Mouse (Mus musculus): ENCODE data around the gene Gpatch11. TPM values are rescaled to one million over a fixed set of nuclear protein-coding genes. Genes with fewer than 3 reads are reported as not detected.
"Not testable (repeated sequence)": the region's sequence is repeated elsewhere in the genome, so short reads cannot be mapped to it uniquely, and the experiment has no call there.

Gpatch11 gene
- 10 to 100 TPM; 33.3 to 33.7 TPM for total RNA-seq (2021)

DNA sequence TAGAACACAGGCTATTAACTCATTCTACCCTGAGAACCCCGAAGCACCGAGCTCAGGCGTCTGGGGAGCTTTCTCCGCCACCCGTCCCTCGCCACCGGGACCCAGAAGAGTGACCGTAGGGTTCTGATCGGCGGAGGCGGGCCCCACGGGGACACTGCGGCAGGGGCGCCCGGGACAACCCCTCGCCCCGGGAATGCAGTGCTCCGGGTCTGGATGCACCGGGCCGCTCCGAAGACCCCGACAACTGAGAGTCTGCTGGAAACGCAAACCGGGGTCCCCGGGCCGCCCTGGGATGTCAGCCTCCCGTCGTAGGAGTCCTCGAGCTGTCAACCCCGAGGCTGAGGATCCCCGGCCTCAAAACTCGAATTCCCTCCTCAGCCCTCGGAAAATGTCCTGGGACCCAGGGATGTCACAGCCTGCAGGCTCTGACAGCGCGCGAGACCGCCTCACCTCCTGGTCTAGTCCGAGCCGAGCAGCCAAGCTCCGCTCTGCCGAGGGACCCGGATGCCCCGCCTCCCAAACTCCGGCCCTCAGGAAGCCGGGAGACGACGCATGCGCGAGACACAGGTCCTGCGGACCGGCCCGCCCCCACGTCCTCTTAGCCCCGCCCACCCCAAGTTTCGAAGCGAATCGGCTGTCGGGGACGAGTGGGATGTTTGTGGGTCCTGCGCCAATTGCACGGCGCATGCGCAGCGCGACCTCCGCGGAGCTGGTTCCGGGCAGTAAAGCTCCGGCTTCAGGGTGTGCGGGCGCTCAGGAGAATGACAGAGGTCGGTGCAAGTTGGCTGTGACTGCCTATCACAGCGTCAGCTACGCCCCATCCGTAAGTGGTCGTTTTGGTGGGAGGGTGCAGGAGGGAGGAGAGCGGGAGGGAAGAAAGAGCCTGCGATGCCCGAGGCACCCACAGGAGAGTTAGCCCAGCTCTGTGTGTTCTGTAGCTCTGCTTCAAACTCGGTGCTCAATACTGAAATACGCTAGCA lies at the start of gene Gpatch11, which contains the start of gene Heatr5b:
TSS of gene Gpatch11 (plus strand) at position 712 of the 980 bp plus-strand sequence.
TSS of gene Heatr5b (minus strand) at position 509 of the 980 bp plus-strand sequence.
- intact Hi-C loops (cut with DNase I), result loop anchor here (5.0 kb wide), 2 partner anchors 82 to 102 kb away; partner anchors contain the start of genes Cebpz, Cebpzos and Ndufaf7
- DNase-seq (ENCODE audit: extremely low spot score in 1 of 2, low spot score in 2 of 2), result peak; percentile 97 to 99

DNA sequence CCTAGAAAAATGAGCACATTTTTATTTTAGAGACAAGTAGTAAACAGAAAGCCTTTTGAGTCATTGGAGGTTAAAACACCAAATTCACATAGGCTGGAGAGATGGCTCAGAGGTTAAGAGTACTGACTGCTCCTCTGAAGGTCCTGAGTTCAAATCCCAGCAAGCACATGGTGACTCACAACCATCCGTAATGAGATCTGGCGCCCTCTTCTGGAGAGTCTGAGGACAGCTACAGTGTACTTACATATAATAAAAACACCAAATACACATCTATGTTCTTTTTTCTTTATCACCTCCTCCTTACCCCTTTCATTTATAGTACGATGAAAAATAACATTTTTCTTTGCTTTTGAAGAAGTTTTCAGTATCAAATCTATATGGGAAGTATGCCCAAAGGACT lies 47.1 kb upstream of the Gpatch11 start:
- DNase-seq (ENCODE audit: extremely low spot score in 1 of 2, low spot score in 2 of 2); intact Hi-C loops (cut with DNase I): not testable (repeated sequence)

DNA sequence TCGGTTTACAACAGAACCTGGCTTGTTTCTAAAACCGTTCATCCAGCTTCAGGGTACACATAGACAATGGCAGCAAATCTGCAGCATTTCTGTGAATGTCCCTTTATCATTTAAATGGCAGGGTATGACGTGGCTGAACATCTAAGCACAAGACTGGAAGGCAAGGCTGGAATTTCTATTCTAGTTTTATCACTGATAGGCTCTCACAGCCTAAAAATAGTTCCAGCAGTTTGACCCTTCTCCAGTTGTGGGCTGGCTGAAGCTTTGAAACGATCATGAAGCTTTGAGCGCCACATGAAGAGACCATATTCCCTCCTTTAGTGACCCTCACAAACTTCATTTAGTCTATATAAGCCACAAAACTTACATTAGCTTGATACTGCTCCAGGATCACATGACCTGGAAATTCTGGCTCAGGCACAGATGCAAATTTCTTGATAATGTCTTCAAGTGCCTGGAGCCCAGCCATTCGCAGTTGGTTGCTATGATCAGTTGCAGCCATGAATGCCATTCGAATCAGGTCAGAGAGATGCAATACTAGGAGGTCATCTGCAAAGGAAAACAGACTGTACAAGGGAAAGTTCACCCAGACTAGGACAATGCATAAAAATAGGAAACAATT lies 44.2 kb upstream of the Gpatch11 start:
- intact Hi-C loops (cut with DNase I), result no loop called here

DNA sequence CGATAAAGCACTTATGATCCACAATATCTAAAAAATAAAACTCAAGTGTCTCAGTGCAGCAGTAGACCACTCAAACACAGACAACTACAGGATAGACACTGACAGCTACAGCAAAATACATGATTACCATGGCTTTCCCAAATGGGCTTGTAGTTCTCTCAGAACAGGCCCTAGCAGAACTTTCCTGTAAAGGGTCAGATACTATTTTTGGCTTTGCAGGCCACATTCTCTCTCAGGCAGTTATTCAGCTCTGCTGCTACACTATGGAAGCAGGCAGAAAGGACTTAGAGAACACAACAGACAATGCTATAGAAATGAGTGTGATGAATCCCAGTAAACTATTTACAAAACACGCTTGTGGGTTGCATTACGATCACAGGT lies 43.7 kb upstream of the Gpatch11 start:
- DNase-seq (ENCODE audit: extremely low spot score in 1 of 2, low spot score in 2 of 2), result no peak
- intact Hi-C loops (cut with DNase I), result no loop called here

More for the DNA sequence above, 44.2 kb upstream of the Gpatch11 start:
- DNase-seq (ENCODE audit: extremely low spot score in 1 of 2, low spot score in 2 of 2), result no peak

DNA sequence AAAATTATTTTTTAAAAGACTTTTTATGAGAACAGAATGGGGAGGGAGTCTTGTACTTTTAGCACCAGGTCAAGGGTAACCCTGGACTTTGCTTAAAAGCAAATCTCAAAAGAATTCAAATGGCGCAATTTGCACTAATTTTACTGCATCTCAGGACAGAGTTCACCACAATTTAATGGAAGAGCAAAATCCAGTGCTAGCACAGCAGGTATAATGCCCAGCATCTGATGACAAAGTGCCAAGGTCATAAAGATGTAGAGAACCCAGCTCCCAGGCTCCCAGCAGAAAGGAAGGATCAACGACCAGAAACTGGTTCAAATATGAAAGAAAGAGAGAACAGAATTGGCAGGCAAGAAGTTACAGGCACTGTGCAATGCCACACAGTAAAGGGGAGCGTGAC lies 43.2 kb upstream of the Gpatch11 start:
- no peak for DNase-seq (ENCODE audit: extremely low spot score in 1 of 2, low spot score in 2 of 2)
- intact Hi-C loops (cut with DNase I), result no loop called here

DNA sequence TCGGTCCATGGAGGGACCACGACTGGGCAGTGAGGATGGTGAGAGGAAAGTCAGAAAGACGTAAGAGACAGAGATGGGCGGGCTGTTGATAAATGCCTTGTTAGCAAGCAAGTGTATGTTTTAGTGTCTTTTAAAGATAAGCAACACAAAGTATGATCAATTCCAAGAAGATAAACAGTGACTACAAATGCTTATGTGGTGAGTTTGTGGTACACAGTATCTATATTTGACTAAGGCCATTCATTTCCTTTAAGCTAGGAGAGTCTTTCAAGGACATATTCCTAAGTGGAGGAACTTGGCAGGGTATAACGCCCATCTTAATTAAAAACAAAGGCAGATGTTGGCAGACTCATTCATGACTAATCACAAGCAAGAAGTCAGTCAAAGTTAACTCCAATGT lies 41.0 kb upstream of the Gpatch11 start:
- intact Hi-C loops (cut with DNase I), result no loop called here
- no peak for DNase-seq (ENCODE audit: extremely low spot score in 1 of 2, low spot score in 2 of 2)

DNA sequence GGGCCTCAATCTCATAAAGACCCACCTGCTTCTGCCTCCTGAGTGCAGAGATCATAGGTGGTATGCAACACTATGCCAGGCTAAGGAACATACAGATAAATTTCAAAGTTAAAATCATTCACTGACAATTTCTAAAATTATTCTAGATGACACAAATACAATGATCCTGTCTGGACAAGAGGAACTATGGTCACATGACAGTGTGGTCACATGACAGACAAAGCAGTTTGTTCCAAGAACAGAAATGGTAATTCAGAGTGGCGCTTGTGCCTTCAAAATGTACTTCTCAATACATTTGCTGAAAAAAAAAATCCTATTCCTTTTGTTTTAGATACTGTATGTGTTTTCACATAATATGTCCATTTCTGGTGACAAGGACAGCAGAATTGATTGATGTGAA lies 38.1 kb upstream of the Gpatch11 start:
- intact Hi-C loops (cut with DNase I), result no loop called here
- no peak for DNase-seq (ENCODE audit: extremely low spot score in 1 of 2, low spot score in 2 of 2)

DNA sequence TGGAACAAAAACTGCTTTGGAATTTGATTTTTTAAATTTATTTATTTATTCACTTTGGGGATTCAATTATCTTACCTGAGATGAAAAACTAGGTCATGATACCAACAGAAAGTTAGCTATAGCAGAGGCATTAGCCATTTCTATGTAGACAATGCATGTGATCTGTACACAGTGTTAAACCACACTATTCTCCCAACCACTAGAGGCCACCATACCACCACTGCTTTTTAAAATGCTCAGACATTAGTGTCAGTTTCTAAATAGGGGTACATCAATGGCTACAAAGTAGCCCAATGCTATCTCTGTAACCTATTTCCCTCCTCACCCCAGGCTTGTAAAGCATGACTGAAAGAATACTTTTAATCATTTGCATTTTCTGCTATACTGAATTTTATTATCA lies 26.3 kb upstream of the Gpatch11 start:
- intact Hi-C loops (cut with DNase I), result loop anchor here (5.0 kb wide), 1 partner anchor 47 kb away; no protein-coding TSS in a partner anchor
- DNase-seq (ENCODE audit: extremely low spot score in 1 of 2, low spot score in 2 of 2), result no peak

DNA sequence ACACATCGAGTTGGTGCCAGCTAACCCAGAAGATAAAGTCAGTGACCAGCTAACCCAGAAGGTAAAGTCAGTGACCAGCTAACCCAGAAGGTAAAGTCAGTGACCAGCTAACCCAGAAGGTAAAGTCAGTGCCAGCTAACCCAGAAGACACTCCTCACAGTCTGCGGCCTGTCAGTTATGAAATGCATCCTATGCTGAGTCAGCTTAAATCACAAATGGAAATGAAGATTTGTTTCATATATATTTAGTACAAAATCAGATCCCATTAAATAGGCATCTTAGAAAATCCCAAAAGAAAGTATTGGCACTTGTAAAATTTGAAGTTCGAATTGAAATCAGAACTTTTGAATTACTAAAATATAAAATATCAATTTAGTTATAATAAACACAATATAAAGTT lies 25.8 kb upstream of the Gpatch11 start:
- no peak for DNase-seq (ENCODE audit: extremely low spot score in 1 of 2, low spot score in 2 of 2)
- intact Hi-C loops (cut with DNase I), result loop anchor here (5.0 kb wide), 1 partner anchor 47 kb away; no protein-coding TSS in a partner anchor

DNA sequence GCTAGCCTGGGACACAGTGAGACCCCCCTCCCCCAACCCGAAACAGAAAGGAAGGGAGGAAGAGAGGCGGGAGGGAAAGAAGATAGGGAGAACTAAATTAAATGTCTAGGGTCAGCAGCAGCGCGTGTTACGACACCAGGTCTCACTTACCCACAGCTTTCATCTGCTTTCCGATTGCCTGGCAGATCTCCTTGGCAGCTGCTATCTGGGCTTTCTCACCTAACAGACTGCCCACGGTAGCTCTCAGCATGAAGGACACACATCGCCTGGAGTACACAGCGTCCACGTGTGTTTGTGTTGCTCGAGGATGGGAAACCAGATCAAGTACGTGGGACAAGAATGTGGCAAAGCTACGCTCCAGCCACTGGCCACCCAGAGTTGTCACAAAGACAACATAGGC lies 11.0 kb upstream of the Gpatch11 start:
- DNase-seq (ENCODE audit: extremely low spot score in 1 of 2, low spot score in 2 of 2), result no peak
- intact Hi-C loops (cut with DNase I), result no loop called here

DNA sequence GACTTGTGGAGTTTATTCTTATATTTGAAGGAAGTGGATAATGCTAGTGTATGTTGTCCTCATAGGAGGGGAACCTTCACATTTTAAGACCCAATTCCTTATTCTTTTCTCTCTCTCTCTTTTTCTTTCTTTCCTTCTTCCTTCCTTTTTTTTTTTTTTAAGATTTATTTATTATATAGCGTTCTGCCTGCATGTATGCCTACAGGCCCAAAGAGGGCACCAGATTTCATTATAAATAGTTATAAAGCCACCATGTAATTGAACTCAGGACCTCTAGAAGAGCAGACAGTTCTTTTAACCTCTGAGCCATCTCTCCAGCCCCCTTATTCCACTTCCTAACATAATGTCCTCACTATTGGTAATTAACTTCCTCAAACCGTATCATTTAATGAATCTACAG lies 689 bp downstream of the Gpatch11 start:
- intact Hi-C loops (cut with DNase I), result loop anchor here (5.0 kb wide), 1 partner anchor 81 kb away; the partner anchor contains the start of gene Cebpzos

DNA sequence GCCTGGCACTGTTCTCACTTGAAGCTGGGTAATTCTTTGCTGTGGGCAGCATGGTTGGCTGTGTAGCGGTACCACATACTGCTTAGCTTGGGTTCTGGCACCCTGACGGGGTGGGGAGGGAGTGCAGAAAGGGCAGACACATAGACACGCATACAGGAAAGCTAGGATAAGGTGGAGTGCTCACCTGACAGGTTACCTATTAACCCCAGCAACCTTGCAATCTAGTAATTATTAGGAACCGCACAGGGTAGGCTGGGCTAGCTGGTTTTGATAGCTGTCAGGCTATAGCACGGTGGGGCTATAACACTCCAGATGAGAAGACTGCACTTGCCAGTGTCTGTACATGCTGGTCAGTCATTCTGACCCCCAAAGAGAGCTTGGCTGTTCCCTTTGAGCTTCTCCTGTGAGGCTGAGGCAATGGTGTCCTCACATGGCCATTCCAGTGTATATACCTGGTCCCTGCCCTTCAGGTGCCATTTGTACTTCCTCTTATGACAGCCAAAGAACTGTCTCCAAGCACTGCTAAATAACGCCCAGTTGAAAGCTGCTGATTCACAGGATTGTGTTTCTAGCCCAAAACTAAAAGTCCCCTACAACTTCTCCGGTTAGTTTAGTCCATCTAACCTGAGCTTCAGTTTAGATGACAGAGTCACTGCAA lies 7.0 kb downstream of the Gpatch11 start:
- intact Hi-C loops (cut with DNase I), result loop anchor here (5.0 kb wide), 1 partner anchor 40 kb away; no protein-coding TSS in a partner anchor
- no peak for DNase-seq (ENCODE audit: extremely low spot score in 1 of 2, low spot score in 2 of 2)

More for the DNA sequence above, 689 bp downstream of the Gpatch11 start:
- no peak for DNase-seq (ENCODE audit: extremely low spot score in 1 of 2, low spot score in 2 of 2)

DNA sequence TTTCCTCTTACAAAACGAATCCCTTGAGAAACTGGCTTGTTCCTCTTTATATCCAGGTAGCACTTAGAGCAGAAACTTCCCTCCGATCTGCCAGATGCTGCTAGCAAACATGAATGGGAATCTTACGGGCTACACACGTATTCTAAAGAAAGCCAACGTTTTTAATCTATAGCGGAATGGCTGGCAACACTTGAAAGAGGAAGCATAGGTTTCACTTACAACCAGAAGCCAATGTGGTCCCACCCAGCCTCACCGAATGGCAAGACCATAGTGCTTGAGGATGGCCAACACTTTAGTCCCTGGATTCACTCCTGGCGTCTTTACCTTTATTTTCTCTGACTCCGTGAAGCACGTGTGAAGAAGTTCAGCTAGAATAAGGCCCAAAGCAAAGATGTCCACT lies 20.9 kb downstream of the Gpatch11 start:
- no peak for DNase-seq (ENCODE audit: extremely low spot score in 1 of 2, low spot score in 2 of 2)
- intact Hi-C loops (cut with DNase I), result no loop called here

DNA sequence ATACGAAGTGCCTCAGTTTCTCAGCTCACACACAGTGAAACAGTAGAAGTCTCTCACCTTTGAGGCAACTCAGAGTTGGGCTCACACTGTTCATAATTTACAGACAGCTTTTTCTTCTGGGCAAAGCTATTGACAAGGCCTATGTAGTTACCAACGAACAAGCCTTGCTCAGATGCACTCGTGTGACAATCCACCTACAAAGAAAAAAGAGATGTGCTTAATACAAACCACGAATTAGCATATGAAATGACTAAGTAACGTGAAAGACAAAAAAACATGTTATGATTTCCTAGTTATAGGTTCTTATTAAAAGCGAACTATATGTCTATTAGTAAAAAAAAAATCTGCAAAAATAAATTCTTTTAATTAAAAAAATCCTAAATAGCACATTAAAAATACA lies 38.5 kb downstream of the Gpatch11 start:
- no peak for DNase-seq (ENCODE audit: extremely low spot score in 1 of 2, low spot score in 2 of 2)
- intact Hi-C loops (cut with DNase I), result no loop called here

DNA sequence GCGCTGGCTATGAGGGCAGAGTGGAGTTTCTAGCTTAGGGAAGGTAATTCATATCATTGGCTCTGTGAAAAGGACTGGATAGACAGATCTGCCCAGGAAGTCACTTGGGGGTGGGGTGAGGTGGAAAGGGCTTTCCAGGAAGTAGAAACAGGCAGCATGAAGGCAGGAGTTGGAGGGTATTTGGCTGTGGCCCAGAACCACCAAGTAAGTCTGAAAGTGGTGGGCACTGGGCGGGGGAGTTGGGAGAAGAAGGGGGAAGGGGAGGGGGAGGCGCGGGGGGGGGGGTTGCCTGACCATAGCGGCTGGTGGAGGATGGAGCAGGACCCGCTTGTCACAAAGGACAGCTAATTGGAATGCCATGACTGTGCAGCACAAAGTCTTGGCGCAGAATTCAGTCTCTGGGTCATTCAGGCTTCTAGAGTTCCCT lies 46.5 kb downstream of the Gpatch11 start:
- no peak for DNase-seq (ENCODE audit: extremely low spot score in 1 of 2, low spot score in 2 of 2)
- intact Hi-C loops (cut with DNase I), result no loop called here

DNA sequence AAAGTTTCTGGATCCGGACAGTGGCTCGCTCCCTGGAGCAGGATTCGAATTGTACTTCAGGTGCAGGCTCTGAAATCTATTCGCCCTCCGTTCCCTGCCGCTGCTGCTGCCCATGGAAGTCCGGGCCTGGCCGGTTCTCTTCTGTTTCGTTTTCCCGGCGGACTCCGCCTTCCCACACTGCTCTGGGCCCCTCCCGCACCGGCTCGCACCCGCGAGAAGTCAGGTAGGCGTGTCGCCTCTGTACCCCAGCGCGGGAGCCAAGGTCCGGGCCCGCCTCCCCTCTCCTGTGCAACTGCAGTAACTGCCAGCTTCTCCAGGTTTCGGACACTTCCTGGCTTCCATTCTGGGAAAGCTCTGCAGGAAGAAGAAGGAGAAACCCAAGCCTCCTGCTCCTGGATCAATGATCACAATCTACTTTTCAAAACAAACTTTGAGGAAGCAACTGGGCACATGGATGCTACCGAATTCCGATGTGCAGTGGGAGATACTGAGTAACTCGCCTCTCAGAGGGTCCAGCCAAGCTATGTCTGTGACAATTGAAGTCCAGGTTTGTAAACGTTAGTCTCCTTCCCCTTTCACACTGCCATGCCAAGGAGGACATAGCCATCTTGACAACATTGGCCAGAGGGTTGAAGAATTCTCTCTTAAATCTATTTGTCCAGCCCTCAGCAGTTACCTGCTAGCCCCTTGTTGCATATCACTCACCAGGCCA lies 47.2 kb downstream of the Gpatch11 start, which contains the start of gene Eif2ak2:
TSS of gene Eif2ak2 (minus strand) at position 173 of the 712 bp plus-strand sequence.
- DNase-seq (ENCODE audit: extremely low spot score in 1 of 2, low spot score in 2 of 2), result peak; percentile 26 to 91
- intact Hi-C loops (cut with DNase I), result no loop called here

DNA sequence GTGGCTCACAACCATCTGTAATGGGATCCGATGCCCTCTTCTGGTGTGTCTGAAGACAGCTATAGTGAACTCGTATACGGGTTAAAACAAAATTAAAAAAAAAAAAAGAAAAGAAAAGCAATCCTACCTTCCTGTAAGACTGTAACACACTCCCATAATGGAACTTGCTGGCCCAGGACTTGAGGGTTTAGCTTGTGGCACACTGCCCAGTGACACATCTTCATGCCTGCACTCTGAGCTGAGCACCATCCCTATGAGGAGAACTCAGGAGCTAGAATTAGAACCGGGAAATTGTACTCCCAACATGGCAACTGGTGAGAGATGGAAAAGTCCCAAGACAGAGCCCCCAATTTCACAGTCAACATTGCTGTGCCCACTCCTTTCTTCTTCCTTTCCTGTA lies 47.9 kb downstream of the Gpatch11 start:
- intact Hi-C loops (cut with DNase I), result no loop called here
- no peak for DNase-seq (ENCODE audit: extremely low spot score in 1 of 2, low spot score in 2 of 2)

DNA sequence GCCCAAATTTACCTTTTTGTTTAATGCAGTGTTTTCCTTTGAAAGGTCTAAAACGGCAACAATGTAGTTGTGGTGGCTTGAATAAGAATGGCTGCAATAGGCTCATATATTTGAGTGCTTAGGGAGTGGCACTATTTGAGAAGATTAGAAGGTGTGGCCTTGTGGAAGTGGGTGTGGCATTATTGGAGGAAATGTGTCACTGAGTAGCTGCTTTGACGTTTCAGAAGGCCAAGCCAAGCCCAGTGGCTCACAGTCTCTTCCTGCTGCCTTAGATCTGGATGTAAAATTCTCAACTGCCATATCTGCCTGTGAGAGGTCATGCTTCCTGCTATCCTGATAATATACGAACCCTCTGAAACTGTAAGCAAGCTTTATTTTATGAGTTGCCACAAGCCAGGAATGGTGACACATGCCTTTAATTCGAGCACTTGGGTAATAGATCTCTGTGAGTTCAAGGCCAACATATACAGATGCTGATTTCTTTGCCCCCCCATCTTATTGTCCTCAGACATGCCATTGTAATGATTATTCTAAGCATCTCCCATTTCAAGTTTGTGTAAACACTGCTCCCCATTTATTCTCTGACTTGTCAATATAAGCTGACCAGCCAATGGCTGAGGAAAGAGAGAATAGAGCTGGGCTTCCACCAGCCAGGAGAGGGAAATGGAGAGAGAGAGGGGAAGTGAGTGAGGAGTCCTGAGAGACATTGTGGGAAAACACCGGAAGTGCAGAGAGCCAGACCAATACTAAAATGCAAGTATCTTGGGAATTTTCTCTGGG lies 50.1 kb downstream of the Gpatch11 start:
- no peak for DNase-seq (ENCODE audit: extremely low spot score in 1 of 2, low spot score in 2 of 2)
- intact Hi-C loops (cut with DNase I), result no loop called here
